Mouse (Mus musculus) heart, adult 8-10 months (tissue): Measurements from ENCODE around the gene Nudt17. TPM values are rescaled to one million over a fixed set of nuclear protein-coding genes. Genes with fewer than 3 reads are reported as not detected.
"Not testable (repeated sequence)": the region's sequence is repeated elsewhere in the genome, so short reads cannot be mapped to it uniquely, and the experiment has no call there.

ENCODE experiments used
- DNase-seq: peaks from one replicate; pipeline ENCODE4 v3.0.0; 2022; ENCODE audit warnings: low spot score
- total RNA-seq, 4 experiments: library from RNA; stranded (reverse); gene quantifications; 2 replicates each; pipeline ENCODE4 v1.2.4; 2022

Gene Nudt17
- total RNA-seq, 4 experiments from 2014 or later: 2.9 to 4.0 (median 3.2) TPM

DNA sequence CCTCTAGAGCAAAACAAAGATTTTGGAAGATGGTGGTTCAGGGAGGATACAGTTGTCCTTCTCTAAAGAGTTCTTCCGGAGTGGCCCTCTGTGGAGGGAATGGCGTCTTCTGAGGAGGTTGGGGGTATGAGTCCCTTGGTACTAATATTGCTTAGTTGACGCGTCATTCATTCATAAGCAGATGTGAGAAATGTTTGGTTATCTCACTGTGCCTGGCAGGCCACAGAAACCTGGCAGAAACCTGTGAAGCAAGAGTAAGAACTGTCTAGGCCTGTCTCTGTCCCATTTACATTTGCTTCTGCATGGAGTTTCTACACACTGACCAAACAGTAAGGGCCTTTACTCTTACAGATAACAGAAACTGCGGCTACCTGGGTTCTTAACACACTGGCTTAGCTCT, 36.8 kb downstream of the Nudt17 start:
- no peak for DNase-seq

- DNase-seq: peak; percentile 56
Observed at GRCm38 (mm10) chr3:96669727-96670468, 38.5 kb downstream of the Nudt17 start, which contains the start of gene Ankrd35. Ankrd35 (plus strand) TSS chr3:96670131.

- no peak for DNase-seq
Observed at GRCm38 (mm10) chr3:96668424-96669067, 39.8 kb downstream of the Nudt17 start.

DNA sequence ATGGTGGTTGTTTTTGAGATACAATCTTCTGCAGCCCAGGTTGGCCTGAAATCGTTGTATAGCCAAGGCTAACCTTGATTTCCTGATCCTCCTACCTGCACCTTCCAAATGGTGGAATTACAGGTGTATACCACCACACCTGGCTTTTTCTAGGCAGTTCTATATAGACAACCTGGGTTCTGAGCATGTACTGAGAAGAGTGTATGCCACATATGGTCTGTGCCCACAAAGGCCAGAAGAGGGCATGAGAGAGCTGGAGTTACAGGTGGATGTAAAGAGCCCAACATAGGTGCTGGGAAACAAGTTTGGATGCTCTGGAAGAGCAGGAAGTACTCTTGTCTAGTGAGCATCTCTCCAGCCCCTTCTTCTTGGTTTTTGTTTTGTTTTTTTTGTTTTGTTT, 41.0 kb downstream of the Nudt17 start:
- no peak for DNase-seq

GRCm38 (mm10) chr3:96666916-96667315, 41.4 kb downstream of the Nudt17 start:
- DNase-seq: no peak

DNA sequence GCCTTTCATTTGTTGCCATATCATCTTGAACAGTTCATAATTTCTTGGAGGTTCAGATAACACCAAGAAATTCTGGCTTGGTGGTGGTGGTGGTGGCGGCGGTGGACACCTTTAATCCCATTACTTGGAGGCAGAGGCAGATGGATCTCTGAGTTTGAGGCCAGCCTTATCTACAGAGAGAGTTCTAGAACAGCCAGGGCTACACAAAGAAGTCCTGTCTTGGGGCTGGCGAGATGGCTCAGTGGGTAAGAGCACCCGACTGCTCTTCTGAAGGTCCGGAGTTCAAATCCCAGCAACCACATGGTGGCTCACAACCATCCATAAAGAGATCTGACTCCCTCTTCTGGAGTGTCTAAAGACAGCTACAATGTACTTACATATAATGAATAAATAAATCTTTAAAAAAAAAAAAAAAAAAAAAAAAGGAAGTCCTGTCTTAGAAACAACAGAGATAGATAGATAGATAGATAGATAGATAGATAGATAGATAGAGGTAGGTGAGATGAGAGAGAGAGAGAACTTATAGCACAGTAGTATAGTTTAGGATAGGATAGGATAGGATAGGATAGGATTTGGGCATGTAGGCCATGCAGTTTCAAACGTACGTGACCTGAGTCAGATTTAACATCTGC, 42.5 kb downstream of the Nudt17 start:
- not testable (repeated sequence) for DNase-seq

- peak; percentile 83 for DNase-seq
Observed at GRCm38 (mm10) chr3:96663432-96664239, 44.7 kb downstream of the Nudt17 start.

GRCm38 (mm10) chr3:96662731-96663316, 45.5 kb downstream of the Nudt17 start:
- DNase-seq: no peak

GRCm38 (mm10) chr3:96660901-96661300, 47.5 kb downstream of the Nudt17 start:
- no peak for DNase-seq

Other genes starting within 250 kb of the Nudt17 start
- gene Hfe2, start 183.4 kb downstream of the Nudt17 start, total RNA-seq: 100 to 1,000 TPM; 271 to 333 (median 312) TPM
- gene Txnip, start 150.6 kb downstream of the Nudt17 start, total RNA-seq: 100 to 1,000 TPM; 346 to 908 (median 654) TPM
- gene Gm16253, start 131.6 kb downstream of the Nudt17 start, total RNA-seq: 1 to 10 TPM in 3 of 4 experiments, not detected in 1; 2.5 to 3.3 (median 3.2) TPM
- gene Polr3gl, start 114.4 kb downstream of the Nudt17 start, total RNA-seq: 10 to 100 TPM; 31.7 to 35.2 (median 34.7) TPM
- gene Ankrd34a, start 111.9 kb downstream of the Nudt17 start, total RNA-seq: 1 to 10 TPM; 1.1 to 2.5 (median 2.0) TPM
- gene Lix1l, start 107.4 kb downstream of the Nudt17 start, total RNA-seq: 10 to 100 TPM; 20.9 to 31.1 (median 25.8) TPM
- gene Rbm8a, start 78.6 kb downstream of the Nudt17 start, total RNA-seq: 10 to 100 TPM; 29.0 to 39.9 (median 32.0) TPM
- 10 to 100 TPM; 33.9 to 41.4 (median 36.5) TPM for gene Pex11b, start 73.2 kb downstream of the Nudt17 start, total RNA-seq
- under 1 TPM in 2 of 4 experiments, not detected in 2; 0.11 to 0.25 TPM for gene Gm42957, start 73.1 kb downstream of the Nudt17 start, total RNA-seq
- gene Itga10, start 63.0 kb downstream of the Nudt17 start, total RNA-seq: under 1 TPM; 0.22 to 0.43 (median 0.33) TPM
- gene Ankrd35, start 38.4 kb downstream of the Nudt17 start, total RNA-seq: 1 to 10 TPM in 3 of 4 experiments, under 1 TPM in 1; 0.57 to 2.1 (median 1.6) TPM
- 10 to 100 TPM; 12.6 to 15.1 (median 14.5) TPM for gene Pias3, start 12.2 kb downstream of the Nudt17 start, total RNA-seq
- 10 to 100 TPM; 22.8 to 25.7 (median 24.0) TPM for gene Polr3c, start 19.1 kb upstream of the Nudt17 start, total RNA-seq
- gene Rnf115, start 19.1 kb upstream of the Nudt17 start, total RNA-seq: 10 to 100 TPM; 21.5 to 32.5 (median 27.8) TPM
- gene Pdzk1, start 120.7 kb upstream of the Nudt17 start, total RNA-seq: not detected
- gene Cd160, start 120.8 kb upstream of the Nudt17 start, total RNA-seq: not detected
- gene Gja5, start 196.1 kb upstream of the Nudt17 start, total RNA-seq: 10 to 100 TPM; 16.6 to 20.9 (median 17.2) TPM
- gene Gpr89, start 196.8 kb upstream of the Nudt17 start, total RNA-seq: 10 to 100 TPM; 21.3 to 24.7 (median 23.3) TPM
- gene Gja8, start 217.5 kb upstream of the Nudt17 start, total RNA-seq: under 1 TPM in 1 of 4 experiments, not detected in 3; 0.03 TPM